Mouse (Mus musculus): ENCODE results near the gene Mzf1. TPM values are rescaled to one million over a fixed set of nuclear protein-coding genes. Genes with fewer than 3 reads are reported as not detected.

The Mzf1 gene
- polyA plus RNA-seq, 2 experiments: 2.5 to 5.3 TPM

GRCm38 (mm10) chr7:13001584-13001983 lies 53.0 kb downstream of the Mzf1 start:
- Histone ChIP-seq H3K9ac (ENCODE audit: low read depth, low read length, severe bottlenecking) (no peak overlapping the region), H3K9me3 (ENCODE audit: control insufficient read depth, low read length) (no peaks in the 10 kb centered on the region), H3K4me1 (ENCODE audit: control insufficient read depth, insufficient read depth, low read length) (no peaks in the 10 kb centered on the region), H3K27me3 (ENCODE audit: control insufficient read depth, insufficient read depth, low read length) (no peaks in the 10 kb centered on the region), H3K4me2 (replicated peaks; ENCODE audit: low read depth, low read length, severe bottlenecking) (no peak overlapping the region), H3K36me3 (ENCODE audit: control insufficient read depth, insufficient read depth, low read length) (peaks cover 8% of the 10 kb centered on the region), H3K4me3 (replicated peaks; ENCODE audit: low read length) (no peak overlapping the region), H3K27ac (replicated peaks; ENCODE audit: low read depth, low read length) (no peak overlapping the region)
- DNase-seq (ENCODE audit: low spot score) (no peak), ATAC-seq (ENCODE audit: low FRiP score, low read depth) (no peak)
- 66% methylated on average over 1 of the region's 1 CpGs for WGBS
- no peak for TF ChIP-seq POLR2A (IDR thresholded peaks at IDR 0.05; ENCODE audit: borderline replicate concordance, extremely low read depth, insufficient read depth, insufficient read length)

GRCm38 (mm10) chr7:12998851-12999250 lies 55.7 kb downstream of the Mzf1 start, which contains the start of gene Trim28:
TSS of gene Trim28 (plus strand) at chr7:12999114.
- H3K4me2 ChIP-seq (replicated peaks; ENCODE audit: low read depth, low read length, severe bottlenecking): no peak within 1 kb of the TSS
- H3K27ac ChIP-seq (replicated peaks; ENCODE audit: low read depth, low read length): no peak within 1 kb of the TSS
- ATAC-seq (ENCODE audit: low FRiP score, low read depth) (no peak), DNase-seq (ENCODE audit: low spot score) (no peak)
- H3K27me3 ChIP-seq (ENCODE audit: control insufficient read depth, insufficient read depth, low read length): no peaks in the 10 kb centered on the region
- no peaks in the 10 kb centered on the region for H3K9me3 ChIP-seq (ENCODE audit: control insufficient read depth, low read length)
- H3K4me1 ChIP-seq (ENCODE audit: control insufficient read depth, insufficient read depth, low read length): no peaks in the 10 kb centered on the region
- no peak within 1 kb of the TSS for H3K4me3 ChIP-seq (replicated peaks; ENCODE audit: low read length)
- H3K36me3 ChIP-seq (ENCODE audit: control insufficient read depth, insufficient read depth, low read length): no peaks in the 10 kb centered on the region
- no peak for TF ChIP-seq POLR2A (IDR thresholded peaks at IDR 0.05; ENCODE audit: borderline replicate concordance, extremely low read depth, insufficient read depth, insufficient read length)
- WGBS: 86% methylated on average over 3 of the region's 3 CpGs
- H3K9ac ChIP-seq (ENCODE audit: low read depth, low read length, severe bottlenecking): no peak within 1 kb of the TSS

- ATAC-seq (ENCODE audit: low FRiP score, low read depth) (no peak), DNase-seq (ENCODE audit: low spot score) (no peak)
- Histone ChIP-seq H3K4me3 (replicated peaks; ENCODE audit: low read length) (no peak within 1 kb of the TSS), H3K27ac (replicated peaks; ENCODE audit: low read depth, low read length) (no peak within 1 kb of the TSS), H3K9me3 (ENCODE audit: control insufficient read depth, low read length) (no peaks in the 10 kb centered on the region), H3K4me2 (replicated peaks; ENCODE audit: low read depth, low read length, severe bottlenecking) (no peak within 1 kb of the TSS), H3K36me3 (ENCODE audit: control insufficient read depth, insufficient read depth, low read length) (no peaks in the 10 kb centered on the region), H3K4me1 (ENCODE audit: control insufficient read depth, insufficient read depth, low read length) (no peaks in the 10 kb centered on the region), H3K27me3 (ENCODE audit: control insufficient read depth, insufficient read depth, low read length) (no peaks in the 10 kb centered on the region), H3K9ac (ENCODE audit: low read depth, low read length, severe bottlenecking) (no peak within 1 kb of the TSS)
- 82% methylated on average over 5 of the region's 5 CpGs for WGBS
- no peak for TF ChIP-seq POLR2A (IDR thresholded peaks at IDR 0.05; ENCODE audit: borderline replicate concordance, extremely low read depth, insufficient read depth, insufficient read length)
Observed at GRCm38 (mm10) chr7:12998053-12998452, 56.5 kb downstream of the Mzf1 start, which contains the start of gene Slc27a5. TSS of gene Slc27a5 (minus strand) at chr7:12998192.

- no peak for DNase-seq (ENCODE audit: low spot score)
- no peak overlapping the region for H3K27ac ChIP-seq (replicated peaks; ENCODE audit: low read depth, low read length)
Observed at GRCm38 (mm10) chr7:12997230-12997629, 57.3 kb downstream of the Mzf1 start.

GRCm38 (mm10) chr7:12995862-12996261 lies 58.7 kb downstream of the Mzf1 start:
- Histone ChIP-seq H3K4me1 (ENCODE audit: control insufficient read depth, insufficient read depth, low read length) (no peaks in the 10 kb centered on the region), H3K4me2 (replicated peaks; ENCODE audit: low read depth, low read length, severe bottlenecking) (no peak overlapping the region), H3K4me3 (replicated peaks; ENCODE audit: low read length) (no peak overlapping the region), H3K36me3 (ENCODE audit: control insufficient read depth, insufficient read depth, low read length) (no peaks in the 10 kb centered on the region), H3K9ac (ENCODE audit: low read depth, low read length, severe bottlenecking) (no peak overlapping the region), H3K9me3 (ENCODE audit: control insufficient read depth, low read length) (no peaks in the 10 kb centered on the region), H3K27ac (replicated peaks; ENCODE audit: low read depth, low read length) (no peak overlapping the region), H3K27me3 (ENCODE audit: control insufficient read depth, insufficient read depth, low read length) (no peaks in the 10 kb centered on the region)
- ATAC-seq (ENCODE audit: low FRiP score, low read depth): no peak
- no peak for TF ChIP-seq POLR2A (IDR thresholded peaks at IDR 0.05; ENCODE audit: borderline replicate concordance, extremely low read depth, insufficient read depth, insufficient read length)
- no peak for DNase-seq (ENCODE audit: low spot score)

More at GRCm38 (mm10) chr7:12997230-12997629, 57.3 kb downstream of the Mzf1 start:
- H3K27me3 ChIP-seq (ENCODE audit: control insufficient read depth, insufficient read depth, low read length): no peaks in the 10 kb centered on the region
- H3K9me3 ChIP-seq (ENCODE audit: control insufficient read depth, low read length): no peaks in the 10 kb centered on the region
- H3K4me1 ChIP-seq (ENCODE audit: control insufficient read depth, insufficient read depth, low read length): no peaks in the 10 kb centered on the region
- WGBS: 65% methylated on average over 5 of the region's 5 CpGs
- TF ChIP-seq POLR2A (IDR thresholded peaks at IDR 0.05; ENCODE audit: borderline replicate concordance, extremely low read depth, insufficient read depth, insufficient read length): no peak
- H3K4me2 ChIP-seq (replicated peaks; ENCODE audit: low read depth, low read length, severe bottlenecking): no peak overlapping the region
- no peak overlapping the region for H3K9ac ChIP-seq (ENCODE audit: low read depth, low read length, severe bottlenecking)
- H3K4me3 ChIP-seq (replicated peaks; ENCODE audit: low read length): no peak overlapping the region
- no peaks in the 10 kb centered on the region for H3K36me3 ChIP-seq (ENCODE audit: control insufficient read depth, insufficient read depth, low read length)
- ATAC-seq (ENCODE audit: low FRiP score, low read depth): no peak

GRCm38 (mm10) chr7:12993148-12993547 lies 61.4 kb downstream of the Mzf1 start:
- H3K27ac ChIP-seq (replicated peaks; ENCODE audit: low read depth, low read length): no peak overlapping the region
- no peak for ATAC-seq (ENCODE audit: low FRiP score, low read depth)
- no peaks in the 10 kb centered on the region for H3K27me3 ChIP-seq (ENCODE audit: control insufficient read depth, insufficient read depth, low read length)
- H3K9ac ChIP-seq (ENCODE audit: low read depth, low read length, severe bottlenecking): no peak overlapping the region
- TF ChIP-seq POLR2A (IDR thresholded peaks at IDR 0.05; ENCODE audit: borderline replicate concordance, extremely low read depth, insufficient read depth, insufficient read length): no peak
- no peak for DNase-seq (ENCODE audit: low spot score)
- no peaks in the 10 kb centered on the region for H3K36me3 ChIP-seq (ENCODE audit: control insufficient read depth, insufficient read depth, low read length)
- no peak overlapping the region for H3K4me3 ChIP-seq (replicated peaks; ENCODE audit: low read length)
- no peak overlapping the region for H3K4me2 ChIP-seq (replicated peaks; ENCODE audit: low read depth, low read length, severe bottlenecking)
- WGBS: 85% methylated on average over 10 of the region's 10 CpGs
- H3K4me1 ChIP-seq (ENCODE audit: control insufficient read depth, insufficient read depth, low read length): no peaks in the 10 kb centered on the region
- no peaks in the 10 kb centered on the region for H3K9me3 ChIP-seq (ENCODE audit: control insufficient read depth, low read length)

Other genes with a start within 250 kb of the Mzf1 start
- gene Zfp329, start 235.9 kb downstream of the Mzf1 start, polyA plus RNA-seq (2012; rRNA removed): 11.1 and 13.6 TPM in 2 replicates
- gene Zfp329, start 235.9 kb downstream of the Mzf1 start, polyA plus RNA-seq (2014; fragmentation: Nextera tagmentation; extraction: Ambion mirVana): 12.1 and 16.1 TPM in 2 replicates
- 13.6 and 14.4 TPM in 2 replicates for gene Zfp110, start 220.0 kb downstream of the Mzf1 start, polyA plus RNA-seq (2012; rRNA removed)
- gene Zfp110, start 220.0 kb downstream of the Mzf1 start, polyA plus RNA-seq (2014; fragmentation: Nextera tagmentation; extraction: Ambion mirVana): 32.5 and 36.0 TPM in 2 replicates
- gene Zfp128, start 173.6 kb downstream of the Mzf1 start, polyA plus RNA-seq (2012; rRNA removed): 4.4 and 4.8 TPM in 2 replicates
- gene Zfp128, start 173.6 kb downstream of the Mzf1 start, polyA plus RNA-seq (2014; fragmentation: Nextera tagmentation; extraction: Ambion mirVana): 4.8 and 5.8 TPM in 2 replicates
- 20.1 and 23.8 TPM in 2 replicates for gene Zscan22, start 156.9 kb downstream of the Mzf1 start, polyA plus RNA-seq (2012; rRNA removed)
- gene Zscan22, start 156.9 kb downstream of the Mzf1 start, polyA plus RNA-seq (2014; fragmentation: Nextera tagmentation; extraction: Ambion mirVana): 15.6 and 21.5 TPM in 2 replicates
- gene Rps5, start 132.5 kb downstream of the Mzf1 start, polyA plus RNA-seq (2012; rRNA removed): 3,045 and 3,888 TPM in 2 replicates
- 1,462 and 1,509 TPM in 2 replicates for gene Rps5, start 132.5 kb downstream of the Mzf1 start, polyA plus RNA-seq (2014; fragmentation: Nextera tagmentation; extraction: Ambion mirVana)
- gene Rnf225, start 127.3 kb downstream of the Mzf1 start, polyA plus RNA-seq (2012; rRNA removed): 1.8 and 2.3 TPM in 2 replicates
- gene Rnf225, start 127.3 kb downstream of the Mzf1 start, polyA plus RNA-seq (2014; fragmentation: Nextera tagmentation; extraction: Ambion mirVana): 0.83 and 0.86 TPM in 2 replicates
- gene Zfp324, start 88.9 kb downstream of the Mzf1 start, polyA plus RNA-seq (2012; rRNA removed): 9.8 and 12.0 TPM in 2 replicates
- 9.5 and 11.4 TPM in 2 replicates for gene Zfp324, start 88.9 kb downstream of the Mzf1 start, polyA plus RNA-seq (2014; fragmentation: Nextera tagmentation; extraction: Ambion mirVana)
- 10.1 and 12.5 TPM in 2 replicates for gene Zfp446, start 76.9 kb downstream of the Mzf1 start, polyA plus RNA-seq (2012; rRNA removed)
- 3.5 and 5.4 TPM in 2 replicates for gene Zfp446, start 76.9 kb downstream of the Mzf1 start, polyA plus RNA-seq (2014; fragmentation: Nextera tagmentation; extraction: Ambion mirVana)
- gene Slc27a5, start 56.6 kb downstream of the Mzf1 start, polyA plus RNA-seq (2012; rRNA removed): 0.23 and 0.26 TPM in 2 replicates
- not detected in 2 replicates for gene Slc27a5, start 56.6 kb downstream of the Mzf1 start, polyA plus RNA-seq (2014; fragmentation: Nextera tagmentation; extraction: Ambion mirVana)
- 610 and 816 TPM in 2 replicates for gene Trim28, start 55.6 kb downstream of the Mzf1 start, polyA plus RNA-seq (2012; rRNA removed)
- 408 and 456 TPM in 2 replicates for gene Trim28, start 55.6 kb downstream of the Mzf1 start, polyA plus RNA-seq (2014; fragmentation: Nextera tagmentation; extraction: Ambion mirVana)
- 29.3 and 46.7 TPM in 2 replicates for gene Zbtb45, start 44.7 kb downstream of the Mzf1 start, polyA plus RNA-seq (2012; rRNA removed)
- 25.5 and 25.8 TPM in 2 replicates for gene Zbtb45, start 44.7 kb downstream of the Mzf1 start, polyA plus RNA-seq (2014; fragmentation: Nextera tagmentation; extraction: Ambion mirVana)
- 97.3 and 151 TPM in 2 replicates for gene Chmp2a, start 20.0 kb downstream of the Mzf1 start, polyA plus RNA-seq (2012; rRNA removed)
- 164 TPM in 2 replicates for gene Chmp2a, start 20.0 kb downstream of the Mzf1 start, polyA plus RNA-seq (2014; fragmentation: Nextera tagmentation; extraction: Ambion mirVana)
- gene Ube2m, start 16.5 kb downstream of the Mzf1 start, polyA plus RNA-seq (2012; rRNA removed): 294 and 308 TPM in 2 replicates
- 159 and 165 TPM in 2 replicates for gene Ube2m, start 16.5 kb downstream of the Mzf1 start, polyA plus RNA-seq (2014; fragmentation: Nextera tagmentation; extraction: Ambion mirVana)
- 0.01 TPM in 1 of 2 replicates, not detected in the other for gene Vmn1r85, start 40.4 kb upstream of the Mzf1 start, polyA plus RNA-seq (2012; rRNA removed)
- gene Vmn1r85, start 40.4 kb upstream of the Mzf1 start, polyA plus RNA-seq (2014; fragmentation: Nextera tagmentation; extraction: Ambion mirVana): not detected in 2 replicates
- gene Vmn1r86, start 65.2 kb upstream of the Mzf1 start, polyA plus RNA-seq (2012; rRNA removed): not detected in 2 replicates
- gene Vmn1r86, start 65.2 kb upstream of the Mzf1 start, polyA plus RNA-seq (2014; fragmentation: Nextera tagmentation; extraction: Ambion mirVana): not detected in 2 replicates
- gene Vmn1r87, start 85.4 kb upstream of the Mzf1 start, polyA plus RNA-seq (2012; rRNA removed): not detected in 2 replicates
- not detected in 2 replicates for gene Vmn1r87, start 85.4 kb upstream of the Mzf1 start, polyA plus RNA-seq (2014; fragmentation: Nextera tagmentation; extraction: Ambion mirVana)
- 0.01 TPM in 1 of 2 replicates, not detected in the other for gene Vmn1r88, start 104.8 kb upstream of the Mzf1 start, polyA plus RNA-seq (2012; rRNA removed)
- not detected in 2 replicates for gene Vmn1r88, start 104.8 kb upstream of the Mzf1 start, polyA plus RNA-seq (2014; fragmentation: Nextera tagmentation; extraction: Ambion mirVana)
- gene Vmn1r89, start 158.3 kb upstream of the Mzf1 start, polyA plus RNA-seq (2012; rRNA removed): not detected in 2 replicates
- gene Vmn1r89, start 158.3 kb upstream of the Mzf1 start, polyA plus RNA-seq (2014; fragmentation: Nextera tagmentation; extraction: Ambion mirVana): not detected in 2 replicates
- gene Lig1, start 222.5 kb upstream of the Mzf1 start, polyA plus RNA-seq (2012; rRNA removed): 65.2 and 75.9 TPM in 2 replicates
- 88.2 and 104 TPM in 2 replicates for gene Lig1, start 222.5 kb upstream of the Mzf1 start, polyA plus RNA-seq (2014; fragmentation: Nextera tagmentation; extraction: Ambion mirVana)
- gene Zswim9, start 224.0 kb upstream of the Mzf1 start, polyA plus RNA-seq (2012; rRNA removed): 9.7 and 14.9 TPM in 2 replicates
- gene Zswim9, start 224.0 kb upstream of the Mzf1 start, polyA plus RNA-seq (2014; fragmentation: Nextera tagmentation; extraction: Ambion mirVana): 6.9 and 7.2 TPM in 2 replicates

Data from limb, embryonic 14.5 days (tissue).